Mouse (Mus musculus) hindbrain, embryonic 13.5 days (tissue): ENCODE results near the gene Ifnl2. TPM values are rescaled to one million over a fixed set of nuclear protein-coding genes. Genes with fewer than 3 reads are reported as not detected.

Experiments
- ATAC-seq: fragments of 200-750 bp; cut with Nextera tagmentation; 2 replicates; pipeline ENCODE4 v1.8.0; 2017; ENCODE audit warnings: moderate TSS enrichment; ENCODE audit not compliant: low FRiP score
- H3K27ac ChIP-seq: fragments of 300-500 bp; sonication (generic); 2 replicates; pipeline ENCODE4 v1.5.1; 2015; ENCODE audit warnings: inconsistent platforms, mild to moderate bottlenecking, moderate library complexity
- H3K27me3 ChIP-seq: fragments of 300-500 bp; sonication (generic); 2 replicates; pipeline ENCODE4 v1.6.1; 2015; ENCODE audit warnings: mild to moderate bottlenecking, inconsistent platforms
- H3K36me3 ChIP-seq: fragments of 300-500 bp; sonication (generic); 2 replicates; pipeline ENCODE4 v1.6.1; 2015; ENCODE audit warnings: mild to moderate bottlenecking, inconsistent platforms
- H3K4me1 ChIP-seq: fragments of 300-500 bp; sonication (generic); replicated peaks from 2 replicates; pipeline ENCODE4 v1.6.1; 2015; ENCODE audit warnings: inconsistent platforms
- H3K4me2 ChIP-seq: fragments of 300-500 bp; sonication (generic); 2 replicates; pipeline ENCODE4 v1.6.1; 2015; ENCODE audit warnings: inconsistent platforms, mild to moderate bottlenecking, moderate library complexity
- H3K4me3 ChIP-seq: fragments of 300-500 bp; sonication (generic); 2 replicates; pipeline ENCODE4 v1.5.1; 2015; ENCODE audit warnings: mild to moderate bottlenecking, inconsistent platforms
- H3K9ac ChIP-seq: fragments of 300-500 bp; sonication (generic); 2 replicates; pipeline ENCODE4 v1.6.1; 2015; ENCODE audit warnings: mild to moderate bottlenecking, inconsistent platforms
- H3K9me3 ChIP-seq: fragments of 300-500 bp; sonication (generic); 2 replicates; pipeline ENCODE4 v1.6.1; 2016; ENCODE audit warnings: inconsistent platforms
- WGBS: fragments of 180-500 bp; shearing (Covaris S2); methylation state at CpG from one replicate; pipeline ENCODE4 v1.1.7; 2015; 5-methylcytosine and 5-hydroxymethylcytosine counted together
- polyA plus RNA-seq: library from polyadenylated mRNA; unstranded; fragments of >200 nt; fragmentation: Nextera tagmentation; extraction: Ambion mirVana; gene quantifications from 2 replicates; pipeline ENCODE4 v1.2.1, GENCODE M21; 2015

Ifnl2 gene
- polyA plus RNA-seq, 1 experiment from 2014 or later: not detected

GRCm38 (mm10) chr7:28484192-28484591 lies 26.1 kb downstream of the Ifnl2 start:
- no peaks in the 10 kb centered on the region for H3K9me3 ChIP-seq
- ATAC-seq: no peak
- 28% methylated on average over 4 of the region's 4 CpGs for WGBS

GRCm38 (mm10) chr7:28482854-28483253 lies 27.4 kb downstream of the Ifnl2 start:
- WGBS: 81% methylated on average over 11 of the region's 11 CpGs
- H3K9me3 ChIP-seq: no peaks in the 10 kb centered on the region
- no peak for ATAC-seq

More at GRCm38 (mm10) chr7:28484192-28484591, 26.1 kb downstream of the Ifnl2 start:
- Histone ChIP-seq H3K4me1 (peaks cover 8% of the 10 kb centered on the region; the same call in 1 of the 2 replicates), H3K4me3 (no peak overlapping the region), H3K4me2 (no peak overlapping the region), H3K27me3 (peaks cover 29% of the 10 kb centered on the region; the same call in 1 of the 2 replicates), H3K27ac (no peak overlapping the region), H3K36me3 (no peaks in the 10 kb centered on the region), H3K9ac (no peak overlapping the region)

GRCm38 (mm10) chr7:28478854-28479253 lies 31.4 kb downstream of the Ifnl2 start:
- no peak overlapping the region for H3K9ac ChIP-seq
- no peaks in the 10 kb centered on the region for H3K4me1 ChIP-seq
- H3K27ac ChIP-seq: no peak overlapping the region
- 8% methylated on average over 8 of the region's 8 CpGs for WGBS
- H3K4me3 ChIP-seq: no peak overlapping the region
- no peaks in the 10 kb centered on the region for H3K36me3 ChIP-seq
- H3K4me2 ChIP-seq: no peak overlapping the region
- no peaks in the 10 kb centered on the region for H3K9me3 ChIP-seq
- ATAC-seq: no peak
- peaks cover 6% of the 10 kb centered on the region; the same call in 1 of the 2 replicates for H3K27me3 ChIP-seq

More at GRCm38 (mm10) chr7:28482854-28483253, 27.4 kb downstream of the Ifnl2 start:
- no peak overlapping the region for H3K9ac ChIP-seq
- no peak overlapping the region for H3K4me2 ChIP-seq
- H3K27ac ChIP-seq: no peak overlapping the region
- no peak overlapping the region for H3K4me3 ChIP-seq
- peaks cover 2% of the 10 kb centered on the region; the same call in 1 of the 2 replicates for H3K4me1 ChIP-seq
- H3K36me3 ChIP-seq: no peaks in the 10 kb centered on the region
- peaks cover 15% of the 10 kb centered on the region; the same call in 1 of the 2 replicates for H3K27me3 ChIP-seq

- Histone ChIP-seq H3K4me2 (no peak overlapping the region), H3K4me1 (no peaks in the 10 kb centered on the region), H3K4me3 (no peak overlapping the region), H3K27me3 (peaks cover 4% of the 10 kb centered on the region; the same call in 1 of the 2 replicates), H3K36me3 (no peaks in the 10 kb centered on the region), H3K27ac (no peak overlapping the region), H3K9ac (no peak overlapping the region), H3K9me3 (no peaks in the 10 kb centered on the region)
- no peak for ATAC-seq
- 86% methylated on average over 5 of the region's 5 CpGs for WGBS
Observed at GRCm38 (mm10) chr7:28477363-28477762, 32.9 kb downstream of the Ifnl2 start.

GRCm38 (mm10) chr7:28476191-28476590 lies 34.1 kb downstream of the Ifnl2 start:
- Histone ChIP-seq H3K9me3 (no peaks in the 10 kb centered on the region), H3K4me3 (no peak overlapping the region), H3K4me2 (no peak overlapping the region), H3K27ac (no peak overlapping the region), H3K9ac (no peak overlapping the region), H3K27me3 (peaks cover 4% of the 10 kb centered on the region; the same call in 1 of the 2 replicates), H3K4me1 (no peaks in the 10 kb centered on the region), H3K36me3 (no peaks in the 10 kb centered on the region)
- 88% methylated on average over 6 of the region's 6 CpGs for WGBS
- no peak for ATAC-seq

- H3K4me2 ChIP-seq: peak overlapping the region; percentile 60
- peak; percentile 34; the same call in 1 of the 2 replicates for ATAC-seq
- WGBS: 2% methylated on average over 53 of the region's 63 CpGs
- H3K27me3 ChIP-seq: peaks cover 31% of the 10 kb centered on the region
- peak overlapping the region; percentile 37 for H3K4me3 ChIP-seq
- H3K4me1 ChIP-seq: peaks cover 38% of the 10 kb centered on the region
- H3K27ac ChIP-seq: no peak overlapping the region
- H3K9me3 ChIP-seq: no peaks in the 10 kb centered on the region
- peak overlapping the region; percentile 66 for H3K9ac ChIP-seq
- peaks cover 43% of the 10 kb centered on the region for H3K36me3 ChIP-seq
Observed at GRCm38 (mm10) chr7:28467213-28467751, 43.0 kb downstream of the Ifnl2 start.

GRCm38 (mm10) chr7:28466721-28467212 lies 43.5 kb downstream of the Ifnl2 start:
- peaks cover 38% of the 10 kb centered on the region for H3K4me1 ChIP-seq

GRCm38 (mm10) chr7:28464416-28465212 lies 45.6 kb downstream of the Ifnl2 start:
- H3K27ac ChIP-seq: peak overlapping the region; percentile 20; the same call in 1 of the 2 replicates
- H3K9ac ChIP-seq: no peak overlapping the region
- H3K4me3 ChIP-seq: peak overlapping the region; percentile 19
- H3K27me3 ChIP-seq: peaks cover 31% of the 10 kb centered on the region
- peaks cover 46% of the 10 kb centered on the region for H3K4me1 ChIP-seq
- 52% methylated on average over 10 of the region's 10 CpGs for WGBS
- no peaks in the 10 kb centered on the region for H3K9me3 ChIP-seq
- peak; percentile 70 for ATAC-seq
- H3K4me2 ChIP-seq: peak overlapping the region; percentile 44
- H3K36me3 ChIP-seq: peaks cover 68% of the 10 kb centered on the region

More at GRCm38 (mm10) chr7:28466721-28467212, 43.5 kb downstream of the Ifnl2 start:
- Histone ChIP-seq H3K4me3 (peak overlapping the region; percentile 37), H3K27me3 (peaks cover 31% of the 10 kb centered on the region), H3K27ac (no peak overlapping the region), H3K9me3 (no peaks in the 10 kb centered on the region), H3K4me2 (peak overlapping the region; percentile 60), H3K36me3 (peaks cover 48% of the 10 kb centered on the region), H3K9ac (peak overlapping the region; percentile 66)
- ATAC-seq: no peak
- 18% methylated on average over 40 of the region's 40 CpGs for WGBS

GRCm38 (mm10) chr7:28462769-28463168 lies 47.5 kb downstream of the Ifnl2 start:
- Histone ChIP-seq H3K9me3 (no peaks in the 10 kb centered on the region), H3K36me3 (peaks cover 77% of the 10 kb centered on the region), H3K4me3 (no peak overlapping the region), H3K27me3 (peaks cover 23% of the 10 kb centered on the region), H3K27ac (no peak overlapping the region), H3K4me2 (no peak overlapping the region), H3K9ac (no peak overlapping the region), H3K4me1 (peaks cover 45% of the 10 kb centered on the region)
- ATAC-seq: no peak
- WGBS: 96% methylated on average over 2 of the region's 2 CpGs

- Histone ChIP-seq H3K4me3 (no peak overlapping the region), H3K27ac (no peak overlapping the region), H3K9me3 (no peaks in the 10 kb centered on the region), H3K27me3 (peaks cover under 1% of the 10 kb centered on the region), H3K4me1 (peaks cover 28% of the 10 kb centered on the region), H3K4me2 (no peak overlapping the region), H3K36me3 (peaks cover 85% of the 10 kb centered on the region), H3K9ac (no peak overlapping the region)
- ATAC-seq: no peak
- 97% methylated on average over 4 of the region's 5 CpGs for WGBS
Observed at GRCm38 (mm10) chr7:28460361-28460760, 49.9 kb downstream of the Ifnl2 start.
